Mouse (Mus musculus): ENCODE data around the gene Eps15. TPM values are rescaled to one million over a fixed set of nuclear protein-coding genes. Genes with fewer than 3 reads are reported as not detected.

Gene Eps15
- polyA plus RNA-seq, 1 experiment from 2014 or later, result 38.3 TPM

- Histone ChIP-seq H3K9ac (no peak overlapping the region), H3K27me3 (no peaks in the 10 kb centered on the region), H3K4me3 (no peak overlapping the region), H3K9me3 (replicated peaks) (no peaks in the 10 kb centered on the region), H3K27ac (no peak overlapping the region), H3K36me3 (ENCODE audit: poor library complexity, severe bottlenecking) (no peaks in the 10 kb centered on the region), H3K4me2 (no peak overlapping the region), H3K4me1 (peaks cover 5% of the 10 kb centered on the region; the same call in 1 of the 2 replicates)
- no peak for ATAC-seq
- 84% methylated on average over 2 of the region's 2 CpGs for WGBS
Measured at GRCm38 (mm10) chr4:109273586-109274240, 6.4 kb upstream of the Eps15 start.

GRCm38 (mm10) chr4:109280459-109281160 lies 542 bp downstream of the Eps15 start:
- H3K4me1 ChIP-seq, result peaks cover 16% of the 10 kb centered on the region
- peak overlapping the region; percentile 87 for H3K4me2 ChIP-seq
- ATAC-seq, result peak; percentile 86
- under 1% methylated on average over 67 of the region's 85 CpGs for WGBS
- no peak overlapping the region for H3K27ac ChIP-seq
- peak overlapping the region; percentile 78 for H3K4me3 ChIP-seq
- H3K9ac ChIP-seq, result peak overlapping the region; percentile 78
- H3K27me3 ChIP-seq, result no peaks in the 10 kb centered on the region
- H3K36me3 ChIP-seq (ENCODE audit: poor library complexity, severe bottlenecking), result no peaks in the 10 kb centered on the region
- H3K9me3 ChIP-seq (replicated peaks), result no peaks in the 10 kb centered on the region

GRCm38 (mm10) chr4:109281161-109281560 lies 1.1 kb downstream of the Eps15 start:
- Histone ChIP-seq H3K27me3 (no peaks in the 10 kb centered on the region), H3K9me3 (replicated peaks) (no peaks in the 10 kb centered on the region), H3K4me2 (peak overlapping the region; percentile 87), H3K9ac (peak overlapping the region; percentile 78), H3K27ac (no peak overlapping the region), H3K4me3 (peak overlapping the region; percentile 78), H3K36me3 (ENCODE audit: poor library complexity, severe bottlenecking) (no peaks in the 10 kb centered on the region), H3K4me1 (peaks cover 16% of the 10 kb centered on the region)
- ATAC-seq, result no peak
- 11% methylated on average over 4 of the region's 4 CpGs for WGBS

GRCm38 (mm10) chr4:109281946-109282345 lies 1.9 kb downstream of the Eps15 start:
- Histone ChIP-seq H3K27me3 (no peaks in the 10 kb centered on the region), H3K36me3 (ENCODE audit: poor library complexity, severe bottlenecking) (no peaks in the 10 kb centered on the region), H3K27ac (no peak overlapping the region), H3K4me2 (peak overlapping the region; percentile 87), H3K4me1 (peaks cover 16% of the 10 kb centered on the region), H3K9ac (no peak overlapping the region), H3K4me3 (0 out of 2 replicates have a peak overlapping the region, but pooled peaks have one; percentile 78), H3K9me3 (replicated peaks) (no peaks in the 10 kb centered on the region)
- no peak for ATAC-seq
- 77% methylated on average over 1 of the region's 1 CpGs for WGBS

GRCm38 (mm10) chr4:109294629-109295028 lies 14.6 kb downstream of the Eps15 start:
- no peak overlapping the region for H3K27ac ChIP-seq
- H3K9ac ChIP-seq, result no peak overlapping the region
- H3K9me3 ChIP-seq (replicated peaks), result no peaks in the 10 kb centered on the region
- no peak overlapping the region for H3K4me3 ChIP-seq
- no peaks in the 10 kb centered on the region for H3K27me3 ChIP-seq
- no peaks in the 10 kb centered on the region for H3K36me3 ChIP-seq (ENCODE audit: poor library complexity, severe bottlenecking)
- ATAC-seq, result no peak
- H3K4me2 ChIP-seq, result no peak overlapping the region
- H3K4me1 ChIP-seq, result no peaks in the 10 kb centered on the region

- no peaks in the 10 kb centered on the region for H3K27me3 ChIP-seq
- no peaks in the 10 kb centered on the region for H3K9me3 ChIP-seq (replicated peaks)
- no peak overlapping the region for H3K9ac ChIP-seq
- no peak for ATAC-seq
- WGBS, result 76% methylated on average over 2 of the region's 2 CpGs
- no peak overlapping the region for H3K4me3 ChIP-seq
- H3K27ac ChIP-seq, result no peak overlapping the region
- H3K4me2 ChIP-seq, result no peak overlapping the region
- no peaks in the 10 kb centered on the region for H3K36me3 ChIP-seq (ENCODE audit: poor library complexity, severe bottlenecking)
- no peaks in the 10 kb centered on the region for H3K4me1 ChIP-seq
Measured at GRCm38 (mm10) chr4:109296510-109296909, 16.4 kb downstream of the Eps15 start.

- H3K9me3 ChIP-seq (replicated peaks), result no peaks in the 10 kb centered on the region
- ATAC-seq, result no peak
- no peak overlapping the region for H3K27ac ChIP-seq
- H3K4me3 ChIP-seq, result no peak overlapping the region
- no peak overlapping the region for H3K9ac ChIP-seq
- H3K4me2 ChIP-seq, result no peak overlapping the region
- H3K36me3 ChIP-seq (ENCODE audit: poor library complexity, severe bottlenecking), result no peaks in the 10 kb centered on the region
- H3K4me1 ChIP-seq, result no peaks in the 10 kb centered on the region
- H3K27me3 ChIP-seq, result no peaks in the 10 kb centered on the region
Measured at GRCm38 (mm10) chr4:109299136-109299535, 19.1 kb downstream of the Eps15 start.

GRCm38 (mm10) chr4:109316941-109317894 lies 37.1 kb downstream of the Eps15 start:
- Histone ChIP-seq H3K9me3 (replicated peaks) (no peaks in the 10 kb centered on the region), H3K36me3 (ENCODE audit: poor library complexity, severe bottlenecking) (0 out of 2 replicates have a peak, but pooled peaks cover 5% of the 10 kb centered on the region), H3K9ac (no peak overlapping the region), H3K4me2 (no peak overlapping the region), H3K27ac (no peak overlapping the region), H3K4me3 (no peak overlapping the region), H3K27me3 (no peaks in the 10 kb centered on the region), H3K4me1 (no peaks in the 10 kb centered on the region)
- no peak for ATAC-seq

- WGBS, result 83% methylated on average over 4 of the region's 4 CpGs
- no peak overlapping the region for H3K4me3 ChIP-seq
- H3K4me1 ChIP-seq, result no peaks in the 10 kb centered on the region
- no peak for ATAC-seq
- H3K9ac ChIP-seq, result no peak overlapping the region
- no peak overlapping the region for H3K27ac ChIP-seq
- peaks cover 6% of the 10 kb centered on the region for H3K36me3 ChIP-seq (ENCODE audit: poor library complexity, severe bottlenecking)
- no peaks in the 10 kb centered on the region for H3K9me3 ChIP-seq (replicated peaks)
- H3K27me3 ChIP-seq, result no peaks in the 10 kb centered on the region
- no peak overlapping the region for H3K4me2 ChIP-seq
Measured at GRCm38 (mm10) chr4:109336796-109337195, 56.7 kb downstream of the Eps15 start.

GRCm38 (mm10) chr4:109341222-109341621 lies 61.2 kb downstream of the Eps15 start:
- 64% methylated on average over 1 of the region's 1 CpGs for WGBS
- Histone ChIP-seq H3K27me3 (no peaks in the 10 kb centered on the region), H3K36me3 (ENCODE audit: poor library complexity, severe bottlenecking) (no peaks in the 10 kb centered on the region), H3K4me3 (no peak overlapping the region), H3K4me2 (no peak overlapping the region), H3K4me1 (no peaks in the 10 kb centered on the region), H3K9ac (no peak overlapping the region), H3K27ac (no peak overlapping the region), H3K9me3 (replicated peaks) (no peaks in the 10 kb centered on the region)
- no peak for ATAC-seq

- Histone ChIP-seq H3K27ac (no peak overlapping the region), H3K9ac (peak overlapping the region; percentile 50; the same call in 1 of the 2 replicates)
- 30% methylated on average over 4 of the region's 4 CpGs for WGBS
Measured at GRCm38 (mm10) chr4:109342783-109343485, 62.9 kb downstream of the Eps15 start.

More at GRCm38 (mm10) chr4:109342783-109343485, 62.9 kb downstream of the Eps15 start:
- Histone ChIP-seq H3K4me2 (peak overlapping the region; percentile 42), H3K36me3 (ENCODE audit: poor library complexity, severe bottlenecking) (no peaks in the 10 kb centered on the region), H3K27me3 (no peaks in the 10 kb centered on the region), H3K4me1 (no peaks in the 10 kb centered on the region), H3K9me3 (replicated peaks) (no peaks in the 10 kb centered on the region), H3K4me3 (peak overlapping the region; percentile 44)
- peak; percentile 96 for ATAC-seq

All from forebrain, embryonic 13.5 days (tissue).